Mouse (Mus musculus) kidney, adult 2 months (tissue): ENCODE data around the gene Pdzrn4.

Experiments used
- CTCF ChIP-seq: fragments of 200-500 bp; conservative IDR thresholded peaks from 2 replicates; pipeline ENCODE4 v1.5.1; 2011; ENCODE audit warnings: low read depth, mild to moderate bottlenecking, control low read depth, low read length, moderate library complexity, mixed read lengths; ENCODE audit not compliant: insufficient read depth, insufficient read length
- POLR2A ChIP-seq: fragments of 200-500 bp; IDR thresholded peaks from one replicate; pipeline ENCODE4 v1.6.1; 2011; ENCODE audit warnings: low read depth, low read length, control low read depth

DNA sequence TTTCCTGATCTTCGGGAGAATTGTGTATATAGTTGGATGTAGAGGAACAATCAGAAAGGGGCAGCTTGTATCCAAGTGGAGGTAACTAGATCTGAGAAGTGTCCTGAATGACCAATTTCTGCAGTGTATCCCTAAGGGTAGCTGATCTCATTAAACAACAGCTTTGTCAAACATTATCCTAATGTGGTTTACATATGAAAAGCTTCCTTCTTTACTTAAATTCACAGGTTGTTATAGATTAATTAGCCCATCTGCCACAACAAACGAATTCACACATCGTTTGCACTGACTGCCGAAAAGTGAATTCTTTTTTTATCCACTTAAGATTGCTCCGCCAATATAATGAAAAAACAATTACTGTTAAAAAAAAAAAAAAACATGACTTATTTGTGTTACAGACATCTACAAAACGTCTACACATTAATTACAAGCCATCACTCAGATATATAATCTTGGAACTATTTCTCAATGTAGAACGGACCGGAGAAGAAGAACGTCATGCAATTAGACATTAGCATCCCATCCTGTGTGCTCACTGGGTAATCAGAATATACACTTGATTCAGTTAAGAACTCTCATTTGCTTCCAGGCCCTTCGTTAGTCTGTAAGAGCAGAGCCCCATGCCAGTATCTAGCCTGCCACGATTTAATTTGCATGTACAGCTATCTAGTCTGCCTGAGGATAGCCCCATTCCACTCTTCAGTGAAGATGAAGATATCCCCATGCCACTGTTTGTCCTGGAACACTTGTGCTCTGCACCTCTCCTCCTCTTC is 274.8 kb downstream of the Pdzrn4 start:
- no peak for TF ChIP-seq CTCF
- TF ChIP-seq POLR2A, result no peak
